Mouse (Mus musculus): ENCODE measurements around the gene Mrps16.
A peak's percentile ranks its signal among the peaks of the same experiment; 100 is the strongest.

- no peak for TF ChIP-seq USF1 (IDR thresholded peaks at IDR 0.05; ENCODE audit: low read depth)
- TF ChIP-seq CTCF (IDR thresholded peaks at IDR 0.05; ENCODE audit: control insufficient read depth, insufficient read depth, insufficient read length), result no peak
- TF ChIP-seq FOSL1 (IDR thresholded peaks at IDR 0.05; ENCODE audit: insufficient read depth, low read length, poor library complexity, severe bottlenecking), result no peak
- TF ChIP-seq MAX (IDR thresholded peaks at IDR 0.05), result no peak
- TF ChIP-seq MYOD1 (IDR thresholded peaks at IDR 0.05; ENCODE audit: control insufficient read depth, insufficient read length, low read depth), result peak; percentile 39
- TF ChIP-seq MYOG (IDR thresholded peaks at IDR 0.05; ENCODE audit: control insufficient read depth, extremely low read depth, insufficient read length), result no peak
- TF ChIP-seq CEBPB (IDR thresholded peaks at IDR 0.05; ENCODE audit: low read depth), result no peak
These were observed 29.6 kb upstream of the Mrps16 start for GRCm38 (mm10) chr14:20423046-20423445.

All from C2C12 (cell line).